Comparison of ENCODE assay signal across 8 mouse cellular contexts in the genomic region with DNA sequence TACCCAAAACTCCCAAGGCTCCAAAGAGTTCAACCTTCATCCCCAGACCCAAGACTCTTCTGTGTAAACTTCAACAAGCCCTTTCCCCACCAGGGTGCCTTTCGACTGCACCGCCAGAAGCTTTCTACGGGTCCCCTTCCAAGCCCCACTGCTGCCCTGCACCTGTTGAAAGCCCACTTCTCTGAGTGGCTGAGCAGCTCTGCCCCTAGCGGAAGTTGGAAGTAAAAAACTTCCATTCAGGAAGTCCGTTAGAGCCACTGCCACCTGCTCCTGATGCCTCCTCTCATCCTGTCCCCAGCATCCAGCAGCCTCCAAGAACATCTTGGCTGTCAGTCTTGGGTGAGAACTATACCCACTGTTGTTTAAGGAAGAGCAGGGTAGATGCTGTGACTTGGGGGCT. TPM values are rescaled to one million over a fixed set of nuclear protein-coding genes. Genes with fewer than 3 reads are reported as not detected.
DNase-seq lines count a peak whose midpoint lies in the region; ATAC-seq and TF ChIP-seq lines count a peak whose summit lies in the region.

A gene (plus strand): TSS at position 250 of the 400 bp plus-strand sequence.

- dilution Hi-C loops in CH12.LX (cut with MboI; ENCODE audit: extremely low pct_ligation_motif_present, extremely low pct_unique_long_range_greater_than_20kb, low sequenced_read_pairs): no loop called here

- 13% methylated on average over 5 of the region's 5 CpGs for WGBS in embryonic facial prominence, embryonic 11.5 days
- 4% methylated on average over 5 of the region's 5 CpGs for WGBS in hindbrain, postnatal 0 days
- 17% methylated on average over 5 of the region's 5 CpGs for WGBS in liver, embryonic 14.5 days (ENCODE audit: insufficient replicate concordance)
- 12% methylated on average over 5 of the region's 5 CpGs for WGBS in stomach, postnatal 0 days

- in situ Hi-C loops in CH12.LX (cut with MboI; ENCODE audit: low pct_ligation_motif_present, low pct_unique_long_range_greater_than_20kb, low sequenced_read_pairs): no loop called here

- peak in 1 of 2 experiments; percentile 55; a peak in 3 of 4 replicates for TF ChIP-seq CTCF in CH12.LX (conservative IDR thresholded peaks at IDR 0.05 in 1 of 2, IDR thresholded peaks at IDR 0.05 in 1 of 2; ENCODE audit: low read depth in 2 of 2, low read length in 2 of 2)
- peak; percentile 83 for TF ChIP-seq CTCF in hindbrain, postnatal 0 days (IDR thresholded peaks at IDR 0.05; ENCODE audit: low read depth)
- peak; percentile 48 for TF ChIP-seq CTCF in liver, embryonic 14.5 days (IDR thresholded peaks at IDR 0.05; ENCODE audit: low read depth)
- TF ChIP-seq CTCF in stomach, postnatal 0 days (IDR thresholded peaks at IDR 0.05; ENCODE audit: low read depth): peak; percentile 67

- peaks cover 68% of the 10 kb centered on the region for H3K27me3 ChIP-seq in CH12.LX (replicated peaks)
- peaks cover 22% of the 10 kb centered on the region for H3K27me3 ChIP-seq in embryonic facial prominence, embryonic 11.5 days (ENCODE audit: control insufficient read depth, insufficient read depth, low read length)
- H3K27me3 ChIP-seq in hindbrain, postnatal 0 days (ENCODE audit: insufficient read depth, low read length): no peaks in the 10 kb centered on the region
- peaks cover 20% of the 10 kb centered on the region for H3K27me3 ChIP-seq in liver, embryonic 14.5 days (ENCODE audit: control insufficient read depth, insufficient read depth, low read length)
- H3K27me3 ChIP-seq in stomach, postnatal 0 days (ENCODE audit: control insufficient read depth, insufficient read depth, low read length): peaks cover 6% of the 10 kb centered on the region; the same call in 1 of the 2 replicates

- TF ChIP-seq EP300 in CH12.LX (IDR thresholded peaks at IDR 0.05; ENCODE audit: low read length): no peak
- no peak for TF ChIP-seq EP300 in liver, embryonic 14.5 days (IDR thresholded peaks at IDR 0.05; ENCODE audit: low read depth)
- TF ChIP-seq EP300 in stomach, postnatal 0 days (optimal IDR thresholded peaks at IDR 0.05): no peak

- no peak for ATAC-seq in cerebellum, adult (ENCODE audit: insufficient number of reproducible peaks, low FRiP score, low TSS enrichment)
- ATAC-seq in embryonic facial prominence, embryonic 11.5 days (replicated peaks; ENCODE audit: insufficient number of reproducible peaks, low FRiP score, low TSS enrichment, low read depth): no peak
- ATAC-seq in hindbrain, postnatal 0 days: no peak
- no peak for ATAC-seq in liver, embryonic 14.5 days (ENCODE audit: insufficient read depth)
- no peak for ATAC-seq in stomach, postnatal 0 days (ENCODE audit: low FRiP score, low TSS enrichment)
- no peak for ATAC-seq in megakaryocyte progenitor cell, adult 5-6 weeks (replicated peaks; ENCODE audit: poor library complexity)

- no peaks in the 10 kb centered on the region for H3K36me3 ChIP-seq in CH12.LX (replicated peaks in 1 of 2; ENCODE audit: control insufficient read depth in 1 of 2, insufficient read depth in 1 of 2, low read length in 1 of 2)
- H3K36me3 ChIP-seq in embryonic facial prominence, embryonic 11.5 days (replicated peaks; ENCODE audit: control insufficient read depth, insufficient read depth, low read depth, low read length): no peaks in the 10 kb centered on the region
- no peaks in the 10 kb centered on the region for H3K36me3 ChIP-seq in hindbrain, postnatal 0 days (ENCODE audit: insufficient read depth, low read length)
- H3K36me3 ChIP-seq in liver, embryonic 14.5 days (replicated peaks; ENCODE audit: control insufficient read depth, insufficient read depth, low read depth): no peaks in the 10 kb centered on the region
- H3K36me3 ChIP-seq in stomach, postnatal 0 days (ENCODE audit: control insufficient read depth, insufficient read depth, low read length): no peaks in the 10 kb centered on the region

- H3K4me1 ChIP-seq in CH12.LX (ENCODE audit: control insufficient read depth in 1 of 2, insufficient read depth in 2 of 2): no peaks in the 10 kb centered on the region
- H3K4me1 ChIP-seq in embryonic facial prominence, embryonic 11.5 days (ENCODE audit: control insufficient read depth, insufficient read depth, low read length): no peaks in the 10 kb centered on the region
- peaks cover 18% of the 10 kb centered on the region for H3K4me1 ChIP-seq in hindbrain, postnatal 0 days (ENCODE audit: insufficient read depth, low read length)
- no peaks in the 10 kb centered on the region for H3K4me1 ChIP-seq in liver, embryonic 14.5 days (replicated peaks; ENCODE audit: control insufficient read depth in 2 of 2, insufficient read depth in 2 of 2, low read length in 1 of 2)
- no peaks in the 10 kb centered on the region for H3K4me1 ChIP-seq in stomach, postnatal 0 days (replicated peaks; ENCODE audit: control insufficient read depth, insufficient read depth)

- TF ChIP-seq RAD21 in CH12.LX (IDR thresholded peaks at IDR 0.05; ENCODE audit: low read depth, low read length): peak; percentile 28

- TF ChIP-seq POLR2A in CH12.LX (IDR thresholded peaks at IDR 0.05; ENCODE audit: low read depth, low read length): no peak

- no peaks in the 10 kb centered on the region for H3K79me2 ChIP-seq in CH12.LX (replicated peaks; ENCODE audit: control insufficient read depth, extremely low read depth, insufficient read depth, poor library complexity, severe bottlenecking)

- no peak within 1 kb of the TSS for H3K9ac ChIP-seq in CH12.LX (ENCODE audit: insufficient read depth, low read depth)
- H3K9ac ChIP-seq in embryonic facial prominence, embryonic 11.5 days (replicated peaks; ENCODE audit: low read length): peak within 1 kb of the TSS; percentile 66
- H3K9ac ChIP-seq in hindbrain, postnatal 0 days (replicated peaks; ENCODE audit: low read length): peak within 1 kb of the TSS; percentile 83
- no peak within 1 kb of the TSS for H3K9ac ChIP-seq in liver, embryonic 14.5 days (replicated peaks)
- no peak within 1 kb of the TSS for H3K9ac ChIP-seq in stomach, postnatal 0 days (ENCODE audit: low read length)

- peak; percentile 48 for DNase-seq in cerebellum, adult 11 months
- no peak for DNase-seq in CH12.LX (ENCODE audit: extremely low read depth)
- peak; percentile 68 for DNase-seq in embryonic facial prominence, embryonic 11.5 days (ENCODE audit: low spot score)
- peak; percentile 82 for DNase-seq in hindbrain, postnatal 0 days (ENCODE audit: low spot score)
- no peak for DNase-seq in liver, embryonic 14.5 days (ENCODE audit: low read depth in 3 of 3, low spot score in 3 of 3)
- DNase-seq in stomach, postnatal 0 days (ENCODE audit: low spot score): peak; percentile 27

- no peak within 1 kb of the TSS for H3K4me3 ChIP-seq in CH12.LX (replicated peaks in 1 of 3; ENCODE audit: low read depth in 2 of 3, low read length in 2 of 3, poor library complexity in 1 of 3)
- peak within 1 kb of the TSS; percentile 58 for H3K4me3 ChIP-seq in embryonic facial prominence, embryonic 11.5 days (ENCODE audit: low read depth, low read length)
- H3K4me3 ChIP-seq in hindbrain, postnatal 0 days (ENCODE audit: low read length): peak within 1 kb of the TSS; percentile 87
- H3K4me3 ChIP-seq in liver, embryonic 14.5 days (ENCODE audit: insufficient read depth in 1 of 2, low read depth in 2 of 2, low read length in 2 of 2): no peak within 1 kb of the TSS; a peak in 1 of 4 replicates
- peak within 1 kb of the TSS; percentile 39 for H3K4me3 ChIP-seq in stomach, postnatal 0 days (ENCODE audit: low read depth, low read length)

- no peak within 1 kb of the TSS for H3K4me2 ChIP-seq in CH12.LX (ENCODE audit: insufficient read depth, low read depth, poor library complexity, severe bottlenecking)
- H3K4me2 ChIP-seq in embryonic facial prominence, embryonic 11.5 days (ENCODE audit: low read depth, low read length): peak within 1 kb of the TSS; percentile 93
- peak within 1 kb of the TSS; percentile 88 for H3K4me2 ChIP-seq in hindbrain, postnatal 0 days (ENCODE audit: low read depth, low read length)
- peak within 1 kb of the TSS; percentile 46 for H3K4me2 ChIP-seq in liver, embryonic 14.5 days (ENCODE audit: low read depth)
- peak within 1 kb of the TSS; percentile 62 for H3K4me2 ChIP-seq in stomach, postnatal 0 days (replicated peaks; ENCODE audit: low read depth)

- H3K27ac ChIP-seq in CH12.LX (ENCODE audit: insufficient read depth, low read depth): no peak within 1 kb of the TSS
- no peak within 1 kb of the TSS for H3K27ac ChIP-seq in embryonic facial prominence, embryonic 11.5 days (replicated peaks; ENCODE audit: low read depth, low read length)
- peak within 1 kb of the TSS; percentile 86 for H3K27ac ChIP-seq in hindbrain, postnatal 0 days
- no peak within 1 kb of the TSS for H3K27ac ChIP-seq in liver, embryonic 14.5 days
- H3K27ac ChIP-seq in stomach, postnatal 0 days (replicated peaks): no peak within 1 kb of the TSS

- H3K9me3 ChIP-seq in CH12.LX (replicated peaks; ENCODE audit: low read length): peaks cover 7% of the 10 kb centered on the region
- H3K9me3 ChIP-seq in embryonic facial prominence, embryonic 11.5 days (replicated peaks; ENCODE audit: control insufficient read depth, low read length): no peaks in the 10 kb centered on the region
- H3K9me3 ChIP-seq in hindbrain, postnatal 0 days (ENCODE audit: low read length): no peaks in the 10 kb centered on the region
- no peaks in the 10 kb centered on the region for H3K9me3 ChIP-seq in liver, embryonic 14.5 days (ENCODE audit: control insufficient read depth, low read length)
- H3K9me3 ChIP-seq in stomach, postnatal 0 days (ENCODE audit: control insufficient read depth, low read length): no peaks in the 10 kb centered on the region

TF ChIP-seq in CH12.LX, 34 proteins besides CTCF, POLR2A, EP300 and RAD21 (continues in another document):
- TF ChIP-seq MXI1 (IDR thresholded peaks at IDR 0.05; ENCODE audit: low read depth, low read length) (no peak), ELF1 (IDR thresholded peaks at IDR 0.05; ENCODE audit: low read depth, low read length) (0 out of 2 replicates have a peak, but pooled peaks have one; percentile 42), BHLHE40 (IDR thresholded peaks at IDR 0.05; ENCODE audit: low read depth, low read length) (no peak), JUN (IDR thresholded peaks at IDR 0.05; ENCODE audit: insufficient read depth, low read depth, low read length) (no peak), SMC3 (IDR thresholded peaks at IDR 0.05; ENCODE audit: low read depth, low read length) (peak; percentile 7; the same call in 1 of the 2 replicates)

RNA-seq across cellular contexts. Expression of the gene that starts here (rescaled TPM):
- total RNA-seq in CH12.LX (2012; rRNA removed) (not detected in 2 replicates), CH12.LX (2014; rRNA removed) (not detected in 2 replicates)
- not detected in 2 replicates for polyA plus RNA-seq in CH12.LX (2012; ENCODE audit: insufficient read length, low read depth)
- 5.0 and 7.1 TPM in 2 replicates for polyA plus RNA-seq in embryonic facial prominence, embryonic 11.5 days (2014; fragmentation: Nextera tagmentation; extraction: Ambion mirVana)
- 188 and 209 TPM in 2 replicates for total RNA-seq in hindbrain, postnatal 0 days (2014; rRNA removed)
- polyA plus RNA-seq in hindbrain, postnatal 0 days (2015; fragmentation: Nextera tagmentation; extraction: Ambion mirVana): 83.8 and 94.5 TPM in 2 replicates
- polyA plus RNA-seq in liver, embryonic 14.5 days (2012; rRNA removed): 0.09 and 0.24 TPM in 2 replicates
- polyA plus RNA-seq in liver, embryonic 14.5 days (2014; fragmentation: Nextera tagmentation; extraction: Ambion mirVana): 0.23 and 0.24 TPM in 2 replicates
- 1.5 and 1.9 TPM in 2 replicates for polyA plus RNA-seq in stomach, postnatal 0 days (2015; fragmentation: Nextera tagmentation; extraction: Ambion mirVana)
- not detected in 2 replicates for total RNA-seq in megakaryocyte progenitor cell, adult 5-6 weeks (2015)
- not detected in 2 replicates for total RNA-seq in megakaryocyte progenitor cell, adult 5-6 weeks (2017)

Comparison
In these comparisons a context has a peak if more than half of its experiments do, and no peak if none do; other contexts are left out.
1. RNA of the gene that starts here (total RNA-seq): 188 to 209 TPM in hindbrain, postnatal 0 days; not detected in CH12.LX and not detected in megakaryocyte progenitor cell, adult 5-6 weeks; every median in the first group is over 100 times any median in the second.
2. RNA of the gene that starts here (polyA plus RNA-seq): 83.8 to 94.5 TPM in hindbrain, postnatal 0 days; 5.0 to 7.1 TPM in embryonic facial prominence, embryonic 11.5 days, 1.5 to 1.9 TPM in stomach, postnatal 0 days, 0.09 to 0.24 TPM in liver, embryonic 14.5 days and not detected in CH12.LX; every median in the first group is over 10 times any median in the second.
3. DNase-seq: peak in cerebellum, adult 11 months (single experiment), embryonic facial prominence, embryonic 11.5 days (single experiment), hindbrain, postnatal 0 days (single experiment) and stomach, postnatal 0 days (single experiment); none in CH12.LX (single experiment) and liver, embryonic 14.5 days (0 of 3).
4. H3K4me3 ChIP-seq: peak in embryonic facial prominence, embryonic 11.5 days (single experiment), hindbrain, postnatal 0 days (single experiment) and stomach, postnatal 0 days (single experiment); none in CH12.LX (0 of 3) and liver, embryonic 14.5 days (0 of 2).
5. H3K9ac ChIP-seq: peak in embryonic facial prominence, embryonic 11.5 days (single experiment) and hindbrain, postnatal 0 days (single experiment); none in CH12.LX (single experiment), liver, embryonic 14.5 days (single experiment) and stomach, postnatal 0 days (single experiment).